Mouse (Mus musculus) heart, postnatal 0 days (tissue): ENCODE data around the gene Grm4. TPM values are rescaled to one million over a fixed set of nuclear protein-coding genes. Genes with fewer than 3 reads are reported as not detected.

Experiments used
- ATAC-seq: fragments of 200-750 bp; cut with Nextera tagmentation; 2 replicates; pipeline ENCODE4 v1.8.0; 2017; ENCODE audit warnings: low read depth, moderate number of reproducible peaks, moderate library complexity; ENCODE audit not compliant: insufficient read depth
- DNase-seq: peaks from one replicate; pipeline ENCODE4 v3.0.0-alpha.2; 2016; ENCODE audit warnings: low spot score
- H3K27ac ChIP-seq: fragments of 300-500 bp; sonication (generic); 2 replicates; pipeline ENCODE4 v1.5.1; 2014; ENCODE audit warnings: low read depth, mild to moderate bottlenecking
- H3K27me3 ChIP-seq: fragments of 300-500 bp; sonication (generic); 2 replicates; pipeline ENCODE4 v1.6.1; 2014; ENCODE audit warnings: low read length, mixed read lengths; ENCODE audit not compliant: control insufficient read depth, insufficient read depth
- H3K36me3 ChIP-seq: fragments of 300-500 bp; sonication (generic); replicated peaks from 2 replicates; pipeline ENCODE4 v1.6.1; 2014; ENCODE audit warnings: low read length, mixed read lengths; ENCODE audit not compliant: control insufficient read depth, insufficient read depth
- H3K4me1 ChIP-seq: fragments of 300-500 bp; sonication (generic); 2 replicates; pipeline ENCODE4 v1.6.1; 2014; ENCODE audit warnings: antibody characterized with exemption; ENCODE audit not compliant: control insufficient read depth, insufficient read depth
- H3K4me2 ChIP-seq: fragments of 300-500 bp; sonication (generic); 2 replicates; pipeline ENCODE4 v1.6.1; 2014; ENCODE audit warnings: low read depth, mild to moderate bottlenecking, low read length, moderate library complexity
- H3K4me3 ChIP-seq: fragments of 300-500 bp; sonication (generic); 2 replicates; pipeline ENCODE4 v1.5.1; 2014; ENCODE audit warnings: low read depth, low read length
- H3K9ac ChIP-seq: fragments of 300-500 bp; sonication (generic); replicated peaks from 2 replicates; pipeline ENCODE4 v1.6.1; 2014; ENCODE audit warnings: low read depth, low read length, mixed read lengths
- H3K9me3 ChIP-seq: fragments of 300-500 bp; sonication (generic); replicated peaks from 2 replicates; pipeline ENCODE4 v1.6.1; 2016; ENCODE audit warnings: low read length; ENCODE audit not compliant: control insufficient read depth
- CTCF ChIP-seq: IDR thresholded peaks from 2 replicates; pipeline ENCODE4 v1.5.1; 2016; ENCODE audit warnings: antibody characterized with exemption, control low read depth, low read depth
- EP300 ChIP-seq: IDR thresholded peaks from 2 replicates; pipeline ENCODE4 v1.6.1; 2016; ENCODE audit warnings: antibody characterized with exemption, low read depth
- WGBS: fragments of 180-500 bp; shearing (Covaris S2); extraction: QIAGEN DNeasy Blood & Tissue Kit; methylation state at CpG from one replicate; pipeline ENCODE4 v1.1.7; 2014; 5-methylcytosine and 5-hydroxymethylcytosine counted together
- polyA plus RNA-seq: library from polyadenylated mRNA; unstranded; fragments of >200 nt; fragmentation: Nextera tagmentation; extraction: Ambion mirVana; gene quantifications from 2 replicates; pipeline ENCODE4 v1.2.1, GENCODE M21; 2015
- total RNA-seq: library from RNA; depleted of rRNA; stranded (reverse); fragments of >200 nt; gene quantifications from 2 replicates; pipeline ENCODE4 v1.2.3, GENCODE M21; 2014; ENCODE audit warnings: low replicate concordance

Grm4 gene
- total and polyA plus RNA-seq, 2 experiments from 2014 or later, result 0.03 TPM; not detected in 1

GRCm38 (mm10) chr17:27422371-27422725 lies 98.9 kb downstream of the Grm4 start:
- no peak overlapping the region for H3K4me3 ChIP-seq
- peaks cover 10% of the 10 kb centered on the region for H3K4me1 ChIP-seq
- H3K27ac ChIP-seq, result no peak overlapping the region
- ATAC-seq (no peak), DNase-seq (no peak)
- no peaks in the 10 kb centered on the region for H3K9me3 ChIP-seq
- H3K36me3 ChIP-seq, result no peaks in the 10 kb centered on the region
- 31% methylated on average over 6 of the region's 6 CpGs for WGBS
- H3K9ac ChIP-seq, result no peak overlapping the region
- 0 out of 2 replicates have a peak, but pooled peaks cover 7% of the 10 kb centered on the region for H3K27me3 ChIP-seq
- no peak overlapping the region for H3K4me2 ChIP-seq
- TF ChIP-seq CTCF, result no peak
- TF ChIP-seq EP300, result no peak

GRCm38 (mm10) chr17:27421837-27422236 lies 99.4 kb downstream of the Grm4 start:
- ATAC-seq, result no peak
- DNase-seq, result no peak
- Histone ChIP-seq H3K27ac (no peak overlapping the region), H3K9ac (no peak overlapping the region), H3K4me3 (no peak overlapping the region), H3K36me3 (no peaks in the 10 kb centered on the region), H3K4me1 (peaks cover 10% of the 10 kb centered on the region), H3K4me2 (no peak overlapping the region), H3K27me3 (0 out of 2 replicates have a peak, but pooled peaks cover 7% of the 10 kb centered on the region), H3K9me3 (no peaks in the 10 kb centered on the region)
- WGBS, result 57% methylated on average over 8 of the region's 8 CpGs
- TF ChIP-seq EP300 (no peak), CTCF (no peak)

DNA sequence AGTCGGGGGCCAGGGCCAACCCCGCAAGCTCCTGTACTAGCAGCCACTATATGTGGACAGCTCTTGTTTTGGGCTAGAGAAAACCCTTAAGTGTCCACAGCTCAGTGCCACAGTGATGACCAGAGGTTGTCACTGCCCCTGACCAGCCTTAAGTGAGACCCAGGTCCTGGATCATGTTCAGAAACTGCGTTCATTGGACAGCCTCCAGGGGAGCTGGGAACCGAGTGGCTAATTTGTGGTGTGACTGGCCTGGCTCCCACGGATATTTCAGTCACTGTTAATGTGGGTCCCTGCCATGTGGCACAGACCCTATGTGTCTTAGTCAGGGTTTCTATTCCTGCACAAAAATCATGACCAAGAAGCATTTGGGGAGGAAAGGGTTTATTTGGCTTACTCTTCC lies 112.2 kb downstream of the Grm4 start:
- ATAC-seq (no peak), DNase-seq (no peak)
- Histone ChIP-seq H3K4me2 (no peak overlapping the region), H3K27me3 (0 out of 2 replicates have a peak, but pooled peaks cover 1% of the 10 kb centered on the region), H3K9ac (no peak overlapping the region), H3K27ac (no peak overlapping the region), H3K4me3 (no peak overlapping the region), H3K36me3 (no peaks in the 10 kb centered on the region), H3K4me1 (no peaks in the 10 kb centered on the region), H3K9me3 (no peaks in the 10 kb centered on the region)
- WGBS, result 50% methylated on average over 5 of the region's 5 CpGs
- no peak for TF ChIP-seq EP300
- no peak for TF ChIP-seq CTCF

DNA sequence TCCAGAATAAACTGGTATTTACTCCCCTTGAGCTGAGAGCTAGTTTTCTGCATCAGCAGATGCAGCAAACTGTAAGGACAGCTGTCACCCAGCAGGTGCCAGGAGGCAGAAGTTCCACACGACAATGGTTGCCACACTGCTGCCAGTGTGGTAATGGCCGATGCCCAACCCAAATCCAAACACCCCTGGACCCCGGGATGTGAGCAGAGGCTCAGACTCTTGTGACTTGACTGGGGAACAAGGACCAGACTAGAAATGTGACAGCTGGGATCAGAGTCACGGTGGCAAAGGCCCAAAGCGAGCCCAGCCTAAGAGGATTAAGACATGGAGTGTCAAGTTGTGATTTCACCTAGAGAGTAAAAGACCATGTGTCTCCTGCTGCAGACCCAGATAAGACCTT lies 112.7 kb downstream of the Grm4 start:
- H3K36me3 ChIP-seq, result no peaks in the 10 kb centered on the region
- no peak overlapping the region for H3K4me3 ChIP-seq
- ATAC-seq, result no peak
- no peak for DNase-seq
- TF ChIP-seq EP300, result no peak
- no peak for TF ChIP-seq CTCF
- H3K4me1 ChIP-seq, result no peaks in the 10 kb centered on the region
- H3K27ac ChIP-seq, result no peak overlapping the region
- no peaks in the 10 kb centered on the region for H3K27me3 ChIP-seq
- 32% methylated on average over 5 of the region's 5 CpGs for WGBS
- no peak overlapping the region for H3K4me2 ChIP-seq
- no peaks in the 10 kb centered on the region for H3K9me3 ChIP-seq
- H3K9ac ChIP-seq, result no peak overlapping the region

DNA sequence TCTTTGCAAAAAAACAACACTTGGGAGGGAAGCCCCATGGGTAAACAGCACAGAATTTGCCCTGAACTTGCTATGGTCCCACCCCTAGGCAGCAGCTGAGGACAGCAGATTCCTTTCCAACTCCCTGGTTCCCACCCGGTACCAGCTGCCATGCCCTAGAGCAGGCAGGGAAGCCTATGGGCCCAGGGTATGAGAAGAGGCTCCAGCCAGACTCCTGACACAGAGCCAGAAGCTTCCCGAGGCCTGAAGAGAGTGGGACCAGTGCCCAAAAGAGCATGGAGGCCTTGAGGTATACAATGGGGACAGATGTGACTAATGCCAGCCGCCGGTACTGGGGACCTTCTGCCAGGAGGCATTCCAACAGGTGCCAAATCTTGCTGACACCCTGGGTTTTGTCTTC lies 114.2 kb downstream of the Grm4 start:
- Histone ChIP-seq H3K4me3 (no peak overlapping the region), H3K27ac (no peak overlapping the region), H3K9ac (no peak overlapping the region), H3K27me3 (no peaks in the 10 kb centered on the region), H3K9me3 (no peaks in the 10 kb centered on the region), H3K36me3 (no peaks in the 10 kb centered on the region), H3K4me1 (no peaks in the 10 kb centered on the region), H3K4me2 (no peak overlapping the region)
- DNase-seq (no peak), ATAC-seq (no peak)
- WGBS, result 48% methylated on average over 4 of the region's 4 CpGs
- TF ChIP-seq EP300 (no peak), CTCF (no peak)

GRCm38 (mm10) chr17:27405376-27406024 lies 115.7 kb downstream of the Grm4 start:
- H3K27ac ChIP-seq, result no peak overlapping the region
- no peaks in the 10 kb centered on the region for H3K4me1 ChIP-seq
- no peak overlapping the region for H3K4me3 ChIP-seq
- H3K27me3 ChIP-seq, result 0 out of 2 replicates have a peak, but pooled peaks cover 2% of the 10 kb centered on the region
- TF ChIP-seq CTCF (no peak), EP300 (no peak)
- H3K36me3 ChIP-seq, result no peaks in the 10 kb centered on the region
- no peaks in the 10 kb centered on the region for H3K9me3 ChIP-seq
- DNase-seq (no peak), ATAC-seq (no peak)
- no peak overlapping the region for H3K9ac ChIP-seq
- no peak overlapping the region for H3K4me2 ChIP-seq
- 78% methylated on average over 19 of the region's 19 CpGs for WGBS
